Mouse (Mus musculus): ENCODE data around the gene Toporsl. TPM values are rescaled to one million over a fixed set of nuclear protein-coding genes. Genes with fewer than 3 reads are reported as not detected.

Toporsl gene
- not detected for polyA plus RNA-seq (2017; shearing (Covaris generic))

DNA sequence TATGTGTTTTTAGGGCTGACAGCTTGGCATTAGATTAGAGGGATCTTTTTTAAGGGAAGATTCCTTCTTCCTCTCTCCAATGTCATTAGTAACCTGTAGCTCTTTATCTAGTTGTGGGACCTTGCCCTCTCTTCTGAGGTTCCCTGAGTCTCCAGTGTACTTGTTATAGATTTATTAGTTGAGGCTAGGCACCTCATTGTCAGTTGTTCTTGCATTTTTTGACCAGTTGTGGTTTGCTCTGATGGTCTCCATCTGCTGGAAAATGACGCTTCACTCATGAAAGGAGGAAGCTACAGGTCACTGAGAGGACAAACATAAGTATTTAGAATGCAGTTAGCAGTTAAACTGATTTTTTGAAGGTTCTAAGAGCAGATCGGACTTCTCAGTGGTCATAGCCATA lies at the start of gene Toporsl:
Toporsl (plus strand) TSS at position 348 of the 400 bp plus-strand sequence.
- ATAC-seq: no peak

DNA sequence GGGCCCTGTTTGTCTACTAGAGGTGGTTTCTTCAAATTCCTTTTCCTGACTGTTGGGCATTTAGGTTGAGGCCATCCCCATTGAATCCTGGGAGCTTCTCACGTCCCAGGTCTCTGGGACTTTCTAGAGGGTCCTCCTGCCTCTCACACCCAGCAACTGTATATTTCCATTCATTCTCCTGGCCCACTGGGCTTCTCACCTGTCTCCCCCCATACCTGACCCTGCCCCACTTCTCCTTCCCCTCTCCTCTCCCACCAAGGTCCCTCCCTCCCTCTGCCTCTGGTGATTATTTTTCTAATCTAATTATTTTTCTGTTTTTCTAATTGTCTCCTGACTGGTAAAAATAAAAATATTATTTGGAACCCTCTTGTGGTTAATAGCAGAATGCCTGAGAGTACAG lies 38.4 kb upstream of the Toporsl start:
- no peak for ATAC-seq

DNA sequence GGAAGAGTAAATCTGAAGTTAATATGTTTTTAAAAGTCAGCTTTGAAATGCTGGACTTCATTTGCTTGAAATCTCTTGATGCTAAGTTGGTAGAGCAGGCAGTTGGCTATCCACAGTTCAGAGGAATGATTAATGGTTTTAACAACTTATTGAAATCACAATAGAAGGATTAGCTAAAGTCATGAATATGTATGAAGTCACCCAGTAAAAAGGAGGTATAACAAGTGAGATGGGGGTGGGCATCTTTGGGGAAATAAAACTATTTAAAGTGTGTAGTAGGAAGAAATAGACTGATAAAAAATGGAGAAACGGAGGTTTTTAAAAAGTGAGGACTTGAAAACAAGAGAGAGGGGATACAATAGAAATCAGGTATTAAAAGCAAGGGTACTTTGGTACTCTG lies 38.0 kb upstream of the Toporsl start:
- ATAC-seq: no peak

DNA sequence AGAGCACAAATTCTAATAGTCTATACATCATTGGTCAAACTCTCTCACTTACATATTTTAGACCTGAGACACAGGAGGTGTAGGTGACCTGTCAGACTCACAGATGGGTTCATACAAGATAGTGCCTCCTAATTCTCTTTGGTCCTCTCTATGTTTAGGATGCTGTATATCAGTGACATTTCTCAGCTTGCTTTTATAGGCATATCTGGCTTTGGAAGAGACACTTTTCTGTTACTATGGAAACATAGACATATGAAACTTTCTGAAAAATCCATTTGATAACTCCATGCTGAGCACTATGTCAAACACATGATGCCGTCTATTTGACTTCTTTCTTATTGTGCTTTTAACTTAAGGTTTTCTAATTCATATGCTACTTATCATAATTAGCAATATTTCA lies 32.2 kb upstream of the Toporsl start:
- ATAC-seq: no peak

DNA sequence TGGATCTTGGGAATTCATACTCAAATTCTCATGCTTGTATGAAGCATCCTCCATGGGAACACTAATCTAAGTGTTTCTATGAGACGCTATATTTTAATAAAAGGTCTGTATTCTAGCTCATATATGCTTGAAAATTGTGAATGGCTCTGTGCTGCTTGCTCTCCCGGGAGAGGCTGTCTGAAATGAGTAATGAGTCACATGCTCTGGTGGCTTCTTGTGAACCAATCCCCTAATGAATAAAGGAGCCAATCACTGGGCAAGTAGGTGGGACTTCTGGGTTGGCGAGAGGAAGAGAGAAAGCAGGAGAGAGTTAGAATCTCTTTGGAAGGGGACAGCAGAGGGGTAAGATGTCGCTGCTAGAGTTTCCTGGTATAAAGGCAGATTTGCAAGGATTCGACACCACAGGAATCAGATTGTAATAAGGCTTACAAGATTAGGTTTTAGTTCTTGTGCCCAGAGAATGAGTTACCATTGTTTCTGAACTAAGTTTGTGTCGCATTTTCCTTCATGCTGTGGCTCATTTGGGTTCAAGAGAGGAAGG lies 9.8 kb upstream of the Toporsl start:
- ATAC-seq: no peak

DNA sequence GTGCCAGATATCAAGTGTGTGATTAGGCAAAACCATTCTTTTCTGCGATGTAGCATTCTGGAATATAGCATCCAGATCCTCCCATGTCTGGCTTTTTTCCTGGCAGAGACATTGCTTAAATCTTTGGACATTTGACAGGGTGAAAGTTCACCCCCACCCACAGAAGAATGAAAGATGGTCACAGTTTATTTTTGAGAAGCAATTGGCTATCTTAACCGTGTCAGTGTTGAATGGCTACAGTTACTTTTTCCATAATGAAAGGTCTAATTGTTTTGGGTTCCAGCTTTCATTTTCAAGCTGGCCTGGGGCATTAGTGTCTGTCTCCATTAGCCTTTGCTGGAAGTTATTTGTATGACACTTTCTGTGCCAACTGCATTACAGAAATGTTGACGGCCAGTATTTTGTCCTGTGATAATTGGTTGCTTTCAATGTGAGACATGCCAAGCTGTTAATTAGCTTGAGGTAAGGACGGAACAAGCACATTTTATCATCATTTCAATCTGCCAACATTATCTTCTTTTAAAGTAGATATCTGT lies 2.2 kb upstream of the Toporsl start:
- ATAC-seq: no peak

DNA sequence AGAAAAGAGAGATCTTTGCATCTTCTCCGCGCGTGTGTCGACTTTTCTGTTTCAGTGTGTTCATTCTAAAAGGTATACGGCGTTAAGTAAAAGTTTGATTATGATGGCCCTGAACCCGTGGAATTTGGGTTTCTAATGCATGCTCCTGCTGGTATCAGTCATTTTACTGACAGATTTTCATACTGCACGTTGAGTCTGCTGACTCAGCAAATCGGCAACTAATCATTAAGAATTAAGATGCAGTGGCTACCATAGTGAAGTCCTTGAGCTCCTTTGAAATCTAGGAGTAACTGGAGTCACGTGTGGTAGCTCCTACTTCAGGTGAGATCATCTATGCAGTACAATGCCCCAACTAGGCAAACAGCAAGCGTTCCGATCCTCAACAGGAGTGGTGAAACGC lies 1.4 kb upstream of the Toporsl start:
- ATAC-seq: no peak

DNA sequence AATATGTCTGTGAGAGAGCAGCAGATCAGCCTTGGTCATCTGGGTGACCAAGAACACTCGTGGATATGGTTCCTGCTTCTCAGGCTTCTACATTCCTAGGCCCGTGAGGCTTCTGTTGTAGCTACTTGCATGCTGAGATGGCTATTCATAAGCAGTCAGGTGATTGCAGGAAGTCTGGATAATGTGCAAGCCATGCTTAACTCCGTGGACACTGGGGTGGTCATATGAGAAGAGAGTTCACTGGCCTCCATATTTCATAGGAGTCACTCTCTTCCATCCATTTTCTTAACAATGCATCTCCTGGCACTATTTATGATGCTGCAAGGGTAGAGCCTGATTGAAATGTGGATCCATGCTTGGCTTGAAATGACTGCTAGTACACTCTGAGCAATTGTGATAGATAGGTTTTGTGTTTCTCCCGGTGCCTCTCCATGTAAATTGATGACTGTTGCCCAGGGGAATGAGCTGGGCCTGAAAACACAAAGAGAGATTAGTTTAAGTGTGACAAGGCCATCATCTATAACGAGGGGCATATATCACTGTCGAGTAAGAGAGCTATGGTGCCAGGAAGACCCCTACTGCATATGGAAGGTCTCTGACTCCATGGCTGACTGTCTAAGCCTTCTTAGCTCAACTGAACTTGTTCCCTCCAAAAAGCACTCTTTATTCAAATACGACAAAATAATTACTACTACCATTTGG lies 2.3 kb downstream of the Toporsl start:
- no peak for ATAC-seq

DNA sequence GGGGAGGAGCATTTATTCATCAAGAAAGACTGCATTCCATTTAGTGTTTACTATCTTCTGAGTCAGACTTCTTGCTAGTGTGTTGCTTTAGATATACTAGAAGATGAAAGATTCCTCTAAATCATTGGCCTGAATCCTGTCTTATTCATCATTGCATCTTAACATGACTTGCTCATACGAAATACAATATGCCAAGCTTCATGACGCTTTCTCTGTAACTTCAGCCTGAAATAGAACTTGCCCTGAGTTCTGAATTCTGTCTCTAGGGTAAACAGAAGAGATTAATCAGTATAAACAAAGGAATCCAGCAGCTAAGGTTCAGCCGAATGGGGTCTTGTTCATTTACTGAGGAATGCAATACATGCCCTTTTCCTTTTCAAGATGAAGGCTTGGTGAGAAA lies 10.8 kb downstream of the Toporsl start:
- no peak for ATAC-seq

DNA sequence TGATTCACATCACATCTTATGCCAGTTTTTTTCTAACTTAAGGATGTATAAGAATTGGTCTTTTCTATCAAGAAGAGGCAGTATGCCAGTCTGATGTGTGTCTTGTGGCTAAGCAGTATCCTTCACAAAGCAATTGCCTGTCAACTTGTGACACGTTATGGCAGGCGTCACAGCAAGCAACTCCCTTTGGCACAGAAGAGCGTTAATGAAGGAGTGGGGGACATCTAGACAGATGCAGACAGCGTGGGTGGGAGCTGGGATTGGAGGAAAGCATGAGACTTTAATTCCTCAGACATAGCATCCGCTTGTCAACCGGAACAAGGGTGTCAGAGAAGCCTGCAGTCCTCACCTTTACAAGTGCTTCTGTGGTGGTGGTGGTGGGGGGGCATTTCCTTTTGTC lies 38.9 kb downstream of the Toporsl start:
- no peak for ATAC-seq

DNA sequence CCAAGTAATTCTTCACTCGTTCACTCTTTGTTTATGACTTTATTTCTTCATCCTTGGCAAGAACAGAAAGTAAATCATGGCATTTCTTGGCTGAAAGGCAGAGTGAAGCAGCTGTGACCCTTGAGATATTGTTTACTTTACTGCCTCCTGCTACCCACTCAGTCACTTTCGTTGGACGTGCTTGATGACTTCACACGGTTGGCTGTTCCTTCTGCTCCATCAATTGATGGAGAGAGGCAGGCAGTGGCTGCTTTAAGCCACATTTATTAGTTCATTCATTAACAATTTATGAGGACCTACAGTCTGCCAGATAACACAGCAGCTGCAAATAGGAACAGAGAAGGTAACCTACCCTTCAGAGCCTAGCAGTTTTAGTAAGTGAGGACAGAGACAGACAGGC lies 51.7 kb downstream of the Toporsl start:
- no peak for ATAC-seq

DNA sequence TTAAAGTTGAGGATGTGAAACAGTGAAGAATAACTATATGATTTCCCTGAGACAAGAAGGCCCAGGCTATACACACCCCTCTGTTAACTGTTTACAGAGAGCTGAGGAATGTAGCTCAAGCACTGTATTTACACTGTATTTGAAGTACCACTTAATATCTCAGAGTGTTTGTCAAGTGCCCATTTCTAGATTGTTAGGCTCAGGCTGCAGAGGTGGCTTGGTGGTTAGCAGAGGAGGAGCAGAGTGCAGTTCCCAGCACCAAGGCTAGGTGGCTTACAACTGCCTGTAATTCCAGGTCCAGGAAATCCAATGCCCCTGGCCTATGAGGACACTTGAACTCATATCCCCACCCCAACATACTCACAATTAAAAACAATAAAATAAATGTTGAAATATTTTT lies 63.6 kb downstream of the Toporsl start:
- no peak for ATAC-seq

DNA sequence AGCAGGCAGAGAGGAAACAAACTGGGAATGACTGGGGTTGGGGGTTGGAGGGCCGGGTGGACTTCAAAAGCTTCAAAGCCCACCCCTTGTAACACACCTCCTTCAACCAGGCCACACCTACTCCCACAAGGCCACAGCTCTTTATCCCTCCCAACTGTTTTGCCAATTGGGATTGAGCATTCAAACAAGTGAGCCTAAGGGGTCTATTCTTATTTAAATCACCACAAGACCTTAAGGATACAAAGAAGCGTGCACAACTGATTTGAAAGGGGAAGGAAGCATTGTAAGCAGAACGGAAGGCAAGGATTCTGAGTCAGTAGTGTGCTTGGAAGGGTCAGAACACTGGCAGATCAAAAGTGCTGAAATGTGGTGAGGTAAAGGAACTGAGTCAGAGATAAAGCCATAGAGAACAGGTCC lies 64.6 kb downstream of the Toporsl start:
- ATAC-seq: no peak

DNA sequence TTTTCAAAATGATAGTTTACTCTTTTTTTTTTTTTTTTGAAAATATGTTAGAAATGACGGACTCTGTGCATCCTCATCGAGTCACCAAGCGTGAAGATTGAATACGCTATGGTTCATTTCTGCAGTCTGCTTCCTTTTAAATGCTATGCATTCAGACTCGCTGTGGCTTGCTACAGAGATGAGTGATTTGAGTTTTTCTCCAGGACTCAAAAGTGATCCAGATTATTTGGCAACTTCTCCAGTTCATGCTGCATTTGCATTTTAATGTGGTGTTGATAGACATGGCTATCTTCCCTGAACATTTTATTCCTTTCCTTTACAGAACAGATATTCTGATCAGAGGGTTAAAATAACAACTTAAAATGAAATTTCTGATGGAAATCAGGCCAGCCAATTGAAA lies 65.2 kb downstream of the Toporsl start:
- ATAC-seq: no peak

Other genes with a start within 250 kb of the Toporsl start
- 100 to 1,000 TPM in 1 of 3 experiments, 10 to 100 TPM in 2; 48.7 to 197 (median 55.1) TPM for gene Smc2, start 157.0 kb upstream of the Toporsl start, polyA plus RNA-seq (2017; shearing (Covaris generic))
- gene Vma21-ps, start 99.0 kb upstream of the Toporsl start, polyA plus RNA-seq (2017; shearing (Covaris generic)): not detected
- not detected for gene Olfr275, start 218.3 kb downstream of the Toporsl start, polyA plus RNA-seq (2017; shearing (Covaris generic))